Mouse (Mus musculus) adipocyte (in vitro differentiated cells): ENCODE measurements at regions not wholly inside any gene's neighbourhood (a gene's known extent, or its start where the extent isn't known, plus 50 kb on each side); places are given as distances from the start of the nearest gene placed in this dataset.

ENCODE experiments used
- DNase-seq: peaks from one replicate; pipeline ENCODE4 v3.0.0-alpha.2; 2016; ENCODE audit warnings: low spot score

- DNase-seq: no peak
Observed at GRCm38 (mm10) chr16:27138384-27138783, 146.9 kb upstream of the Gmnc start.

DNA sequence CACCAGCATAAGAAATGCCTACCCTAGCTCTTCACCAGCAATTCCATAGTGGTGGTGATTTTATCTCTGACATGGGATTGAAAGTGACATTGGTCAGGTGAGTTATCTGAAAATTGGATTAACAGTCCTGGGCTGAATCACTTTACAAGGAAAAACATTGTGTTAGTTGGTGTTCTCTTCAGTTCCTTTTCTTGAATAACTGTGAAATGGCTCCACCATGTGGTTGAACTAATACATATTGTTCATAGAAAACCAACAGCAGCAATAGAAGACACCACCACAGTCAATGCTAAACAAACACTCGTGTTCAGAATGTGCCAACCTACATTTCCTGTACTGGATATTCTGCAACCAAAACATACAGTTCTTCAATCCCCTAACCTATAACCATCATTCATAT is 147.5 kb upstream of the Gmnc start:
- DNase-seq: peak; percentile 69

GRCm38 (mm10) chr16:27140037-27140436 is 148.6 kb upstream of the Gmnc start:
- peak; percentile 75 for DNase-seq

GRCm38 (mm10) chr16:27155805-27156204 is 151.5 kb upstream of the Ostn start:
- no peak for DNase-seq

- DNase-seq: peak; percentile 37
Observed at GRCm38 (mm10) chr16:27195650-27196049, 111.6 kb upstream of the Ostn start.
